Mouse (Mus musculus): ENCODE results near the gene Wwox.

- TF ChIP-seq CTCF (IDR thresholded peaks at IDR 0.05; ENCODE audit: control insufficient read depth, insufficient read depth, insufficient replicate concordance, low read depth, low read length) (no peak), POLR2A (IDR thresholded peaks at IDR 0.05; ENCODE audit: control insufficient read depth, low read depth, low read length) (no peak)
These were observed 768.0 kb downstream of the Wwox start for GRCm38 (mm10) chr8:115207480-115207879.
